Mouse (Mus musculus) MEL (cell line): ENCODE results near the gene Ndufb3. TPM values are rescaled to one million over a fixed set of nuclear protein-coding genes. Genes with fewer than 3 reads are reported as not detected.
"Not testable (repeated sequence)": the region's sequence is repeated elsewhere in the genome, so short reads cannot be mapped to it uniquely, and the experiment has no call there.

ENCODE experiments used
- DNase-seq: peaks from one replicate; pipeline ENCODE4 v3.0.0; 2011; ENCODE audit warnings: low read depth, low spot score
- H3K27ac ChIP-seq: 2 replicates; pipeline ENCODE4 v1.5.1; 2012; ENCODE audit warnings: low read depth, mild to moderate bottlenecking, control low read depth, low read length, moderate library complexity; ENCODE audit not compliant: control insufficient read depth
- H3K27me3 ChIP-seq, 2 experiments: fragments of 150-350 bp in 1 of 2; sonication (generic) in 1 of 2; 2 replicates each; pipeline ENCODE4 v1.6.1; 2012; ENCODE audit warnings: low read length in 2 of 2, mild to moderate bottlenecking in 2 of 2, improper control_type of control experiment in 1 of 2, moderate library complexity in 1 of 2; ENCODE audit not compliant: insufficient read depth in 2 of 2, control insufficient read depth in 1 of 2
- H3K36me3 ChIP-seq, 2 experiments: 2 replicates each; pipeline ENCODE4 v1.6.1; 2012 to 2014; ENCODE audit warnings: low read length in 2 of 2, improper control_type of control experiment in 1 of 2, inconsistent platforms in 1 of 2, mild to moderate bottlenecking in 1 of 2; ENCODE audit not compliant: insufficient read depth in 2 of 2, control insufficient read depth in 1 of 2
- H3K4me1 ChIP-seq, 2 experiments: fragments of 150-350 bp in 1 of 2; sonication (generic) in 1 of 2; 2 replicates each; pipeline ENCODE4 v1.6.1; 2012; ENCODE audit warnings: low read length in 2 of 2, improper control_type of control experiment in 1 of 2, mild to moderate bottlenecking in 1 of 2; ENCODE audit not compliant: insufficient read depth in 2 of 2, control insufficient read depth in 1 of 2
- H3K4me3 ChIP-seq, 2 experiments: fragments of 150-350 bp in 1 of 2; sonication (generic) in 1 of 2; 2 replicates each; pipeline ENCODE4 v1.5.1; 2012; ENCODE audit warnings: low read depth in 2 of 2, low read length in 2 of 2, mild to moderate bottlenecking in 2 of 2, moderate library complexity in 2 of 2, control low read depth in 1 of 2, improper control_type of control experiment in 1 of 2; ENCODE audit not compliant: control insufficient read depth in 1 of 2, insufficient read depth in 1 of 2
- H3K79me2 ChIP-seq: 2 replicates; pipeline ENCODE4 v1.6.1; 2012; ENCODE audit warnings: mild to moderate bottlenecking, low read length, moderate library complexity; ENCODE audit not compliant: control insufficient read depth, poor library complexity, insufficient read depth
- H3K9ac ChIP-seq: 2 replicates; pipeline ENCODE4 v1.6.1; 2012; ENCODE audit warnings: low read depth, mild to moderate bottlenecking, control low read depth, low read length, moderate library complexity; ENCODE audit not compliant: control insufficient read depth, poor library complexity, severe bottlenecking
- H3K9me3 ChIP-seq: fragments of 150-350 bp; sonication (generic); replicated peaks from 2 replicates; pipeline ENCODE4 v1.6.1; 2012; ENCODE audit warnings: mild to moderate bottlenecking, low read length, improper control_type of control experiment, moderate library complexity; ENCODE audit not compliant: insufficient read depth
- CHD1 ChIP-seq: IDR thresholded peaks from 2 replicates; pipeline ENCODE4 v1.6.1; 2012; ENCODE audit warnings: low read depth, mild to moderate bottlenecking, inconsistent platforms, low read length, improper control_type of control experiment
- CHD2 ChIP-seq: IDR thresholded peaks from 2 replicates; pipeline ENCODE4 v1.6.1; 2011; ENCODE audit warnings: low read length, improper control_type of control experiment
- CTCF ChIP-seq, 3 experiments: IDR thresholded peaks in 2 of 3; conservative IDR thresholded peaks in 1 of 3; 2 replicates each; pipeline ENCODE4 v1.5.1; 2011 to 2012; ENCODE audit warnings: low read length in 3 of 3, low read depth in 2 of 3, mild to moderate bottlenecking in 2 of 3, improper control_type of control experiment in 1 of 3, inconsistent platforms in 1 of 3, mixed read lengths in 1 of 3, moderate library complexity in 1 of 3; ENCODE audit not compliant: control insufficient read depth in 1 of 3, insufficient read depth in 1 of 3, poor library complexity in 1 of 3, severe bottlenecking in 1 of 3
- ELF1 ChIP-seq: IDR thresholded peaks from 2 replicates; pipeline ENCODE4 v1.6.1; 2014; ENCODE audit warnings: low read depth, mild to moderate bottlenecking, inconsistent platforms, low read length, improper control_type of control experiment, moderate library complexity
- EP300 ChIP-seq, 2 experiments: IDR thresholded peaks; 2 replicates each; pipeline ENCODE4 v1.6.1; 2011; ENCODE audit warnings: improper control_type of control experiment in 2 of 2, low read length in 2 of 2, low read depth in 1 of 2, mild to moderate bottlenecking in 1 of 2
- MEF2A ChIP-seq: IDR thresholded peaks from 2 replicates; pipeline ENCODE4 v1.6.1; 2014; ENCODE audit warnings: low read depth, mild to moderate bottlenecking, inconsistent platforms, low read length, improper control_type of control experiment; ENCODE audit not compliant: poor library complexity, insufficient replicate concordance, severe bottlenecking; ENCODE audit errors: extremely low read depth
- MXI1 ChIP-seq: IDR thresholded peaks from 2 replicates; pipeline ENCODE4 v1.6.1; 2011; ENCODE audit warnings: mild to moderate bottlenecking, low read depth, low read length, improper control_type of control experiment
- MYC ChIP-seq: IDR thresholded peaks from 2 replicates; pipeline ENCODE4 v1.6.1; 2011; ENCODE audit warnings: low read depth, mild to moderate bottlenecking, low read length, improper control_type of control experiment, moderate library complexity
- NELFE ChIP-seq: IDR thresholded peaks from 2 replicates; pipeline ENCODE4 v1.6.1; 2011; ENCODE audit warnings: low read depth, low read length, improper control_type of control experiment
- NRF1 ChIP-seq: IDR thresholded peaks from 2 replicates; pipeline ENCODE4 v1.6.1; 2014; ENCODE audit warnings: low read depth, mild to moderate bottlenecking, inconsistent platforms, low read length, improper control_type of control experiment, moderate library complexity; ENCODE audit not compliant: poor library complexity, insufficient read depth, severe bottlenecking
- POLR2A ChIP-seq, 2 experiments: IDR thresholded peaks; 2 replicates each; pipeline ENCODE4 v1.6.1; 2011 to 2012; ENCODE audit warnings: low read length in 2 of 2, mild to moderate bottlenecking in 2 of 2, control low read depth in 1 of 2, improper control_type of control experiment in 1 of 2, low read depth in 1 of 2, moderate library complexity in 1 of 2; ENCODE audit not compliant: control insufficient read depth in 1 of 2, insufficient read depth in 1 of 2, poor library complexity in 1 of 2
- POLR2AphosphoS2 ChIP-seq: IDR thresholded peaks from 2 replicates; pipeline ENCODE4 v1.6.1; 2011; ENCODE audit warnings: low read length, improper control_type of control experiment
- POLR2AphosphoS5 ChIP-seq: IDR thresholded peaks from 2 replicates; pipeline ENCODE4 v1.6.1; 2012; ENCODE audit warnings: low read depth, borderline replicate concordance, mild to moderate bottlenecking, inconsistent platforms, low read length, moderate library complexity, mixed read lengths
- TAL1 ChIP-seq: IDR thresholded peaks from 2 replicates; pipeline ENCODE4 v1.6.1; 2012; ENCODE audit warnings: mild to moderate bottlenecking, inconsistent platforms, low read length, moderate library complexity, mixed read lengths
- TBP ChIP-seq: IDR thresholded peaks from 2 replicates; pipeline ENCODE4 v1.8.0; 2011; ENCODE audit warnings: low read depth, low read length, improper control_type of control experiment
- ZKSCAN1 ChIP-seq: IDR thresholded peaks from 2 replicates; pipeline ENCODE4 v1.6.1; 2012; ENCODE audit warnings: low read depth, mild to moderate bottlenecking, inconsistent platforms, low read length, improper control_type of control experiment, moderate library complexity
- ZMIZ1 ChIP-seq: IDR thresholded peaks from 2 replicates; pipeline ENCODE4 v1.6.1; 2012; ENCODE audit warnings: low read depth, mild to moderate bottlenecking, inconsistent platforms, low read length, improper control_type of control experiment, moderate library complexity
- polyA plus RNA-seq, 2 experiments: library from polyadenylated mRNA; stranded (reverse) in 1 of 2; unstranded in 1 of 2; fragments of >175 nt in 1 of 2; fragments of >200 nt in 1 of 2; gene quantifications; 2 replicates each; pipeline versions ENCODE4 v1.2.1 to v1.2.4; 2012; ENCODE audit warnings: low replicate concordance in 2 of 2, low read depth in 1 of 2; ENCODE audit not compliant: insufficient read length in 2 of 2, insufficient read depth in 1 of 2, missing spikeins in 1 of 2
- total RNA-seq: library from RNA; depleted of rRNA; stranded (reverse); fragments of 300-350 nt; gene quantifications from 2 replicates; pipeline ENCODE4 v1.2.3, GENCODE M21; 2012

Gene Ndufb3
- total and polyA plus RNA-seq, 3 experiments: 98.3 to 172 TPM; not detected in 1

DNA sequence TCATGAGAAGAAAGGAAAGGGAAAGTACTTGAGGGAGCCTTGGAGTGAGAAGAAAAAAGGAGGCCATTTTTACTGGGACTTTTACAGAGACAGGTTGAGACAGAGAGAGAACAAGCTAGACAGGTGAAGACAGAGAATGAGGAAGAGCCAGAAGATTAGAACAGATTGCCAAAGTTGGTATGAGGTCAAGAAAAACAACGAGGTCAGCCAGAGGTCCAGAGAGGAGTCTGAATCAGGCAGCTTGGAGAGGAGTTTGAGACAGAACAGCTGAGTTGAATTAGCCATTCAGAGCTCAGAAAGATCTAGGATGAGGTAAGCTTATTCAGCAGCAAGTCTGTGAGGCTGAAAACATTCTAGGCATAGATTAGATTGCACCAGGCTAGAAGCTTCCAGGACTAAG lies 44.8 kb upstream of the Ndufb3 start:
- Histone ChIP-seq H3K36me3 (peaks cover 0 to 8% of the 10 kb centered on the region in 2 experiments; a peak in 2 of 4 replicates), H3K4me3 (no peak overlapping the region), H3K9ac (no peak overlapping the region), H3K79me2 (no peaks in the 10 kb centered on the region), H3K27me3 (no peaks in the 10 kb centered on the region)
- TF ChIP-seq ZKSCAN1 (no peak), CHD2 (no peak), POLR2AphosphoS5 (no peak), MYC (no peak), EP300 (IDR thresholded peaks at IDR 0.05; ENCODE audit: low read depth in 1 of 2, low read length in 2 of 2) (no peak), MEF2A (no peak), CHD1 (no peak), MXI1 (no peak), POLR2AphosphoS2 (no peak), NELFE (no peak), TAL1 (no peak), NRF1 (no peak), POLR2A (IDR thresholded peaks at IDR 0.05; ENCODE audit: control insufficient read depth in 1 of 2, insufficient read depth in 1 of 2, low read depth in 1 of 2, low read length in 2 of 2, poor library complexity in 1 of 2) (no peak), TBP (no peak), ELF1 (no peak), ZMIZ1 (no peak)
- TF ChIP-seq, all 39 proteins: peak for 0
- Histone ChIP-seq H3K9me3 (no peaks in the 10 kb centered on the region), H3K27ac (no peak overlapping the region), H3K4me1 (no peaks in the 10 kb centered on the region)
- DNase-seq: no peak

DNA sequence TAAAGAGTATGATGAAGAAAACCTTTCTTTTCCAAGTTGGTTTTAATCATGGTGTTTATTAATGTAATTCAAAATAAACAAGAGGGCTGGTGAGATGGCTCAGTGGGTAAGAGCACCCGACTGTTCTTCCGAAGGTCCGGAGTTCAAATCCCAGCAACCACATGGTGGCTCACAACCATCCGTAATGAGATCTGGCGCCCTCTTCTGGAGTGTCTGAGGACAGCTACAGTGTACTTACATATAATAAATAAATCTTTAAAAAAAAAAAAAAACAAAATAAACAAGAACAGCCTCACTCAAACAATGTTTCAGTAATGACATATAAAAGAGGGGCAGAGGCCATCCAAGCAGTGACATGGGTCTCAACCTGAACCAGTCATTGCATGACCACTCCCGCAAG lies 25.8 kb upstream of the Ndufb3 start:
- peak in 1 of 3 experiments; percentile 13; a peak in 1 of 6 replicates for TF ChIP-seq CTCF (IDR thresholded peaks at IDR 0.05 in 2 of 3, conservative IDR thresholded peaks at IDR 0.05 in 1 of 3; ENCODE audit: control insufficient read depth in 1 of 3, insufficient read depth in 1 of 3, low read depth in 2 of 3, low read length in 3 of 3, poor library complexity in 1 of 3, severe bottlenecking in 1 of 3)
- not testable (repeated sequence) for H3K36me3 ChIP-seq, H3K9me3 ChIP-seq, H3K79me2 ChIP-seq, H3K27me3 ChIP-seq, H3K4me3 ChIP-seq, DNase-seq, H3K4me1 ChIP-seq, H3K9ac ChIP-seq, H3K27ac ChIP-seq
